Mouse (Mus musculus) embryonic fibroblast, embryonic 13.5 days (primary cell): Measurements from ENCODE around the gene Klf13. TPM values are rescaled to one million over a fixed set of nuclear protein-coding genes. Genes with fewer than 3 reads are reported as not detected.
A peak's percentile ranks its signal among the peaks of the same experiment; 100 is the strongest.

ENCODE experiments used
- H3K27ac ChIP-seq: 2 replicates; pipeline ENCODE4 v1.5.1; 2012; ENCODE audit warnings: low read length, control low read depth, inconsistent platforms; ENCODE audit not compliant: insufficient read depth
- H3K4me1 ChIP-seq: 2 replicates; pipeline ENCODE4 v1.6.1; 2011; ENCODE audit warnings: low read length; ENCODE audit not compliant: control insufficient read depth, insufficient read depth
- H3K4me3 ChIP-seq: 2 replicates; pipeline ENCODE4 v1.5.1; 2011; ENCODE audit warnings: mild to moderate bottlenecking, control low read depth, low read length; ENCODE audit not compliant: insufficient read depth
- CTCF ChIP-seq: IDR thresholded peaks from 2 replicates; pipeline ENCODE4 v1.5.1; 2011; ENCODE audit warnings: mild to moderate bottlenecking, control low read depth, low read length, moderate library complexity, borderline replicate concordance; ENCODE audit not compliant: insufficient read depth
- POLR2A ChIP-seq: IDR thresholded peaks from 2 replicates; pipeline ENCODE4 v1.6.1; 2011; ENCODE audit warnings: low read depth, mild to moderate bottlenecking, control low read depth, low read length, moderate library complexity
- polyA plus RNA-seq: library from polyadenylated mRNA; stranded (reverse); fragments of >200 nt; gene quantifications from 2 replicates; pipeline ENCODE4 v1.2.4, GENCODE M21; 2011; ENCODE audit warnings: low read depth; ENCODE audit not compliant: missing spikeins, insufficient read length

The Klf13 gene
- polyA plus RNA-seq, 1 experiment: 34.6 TPM

DNA sequence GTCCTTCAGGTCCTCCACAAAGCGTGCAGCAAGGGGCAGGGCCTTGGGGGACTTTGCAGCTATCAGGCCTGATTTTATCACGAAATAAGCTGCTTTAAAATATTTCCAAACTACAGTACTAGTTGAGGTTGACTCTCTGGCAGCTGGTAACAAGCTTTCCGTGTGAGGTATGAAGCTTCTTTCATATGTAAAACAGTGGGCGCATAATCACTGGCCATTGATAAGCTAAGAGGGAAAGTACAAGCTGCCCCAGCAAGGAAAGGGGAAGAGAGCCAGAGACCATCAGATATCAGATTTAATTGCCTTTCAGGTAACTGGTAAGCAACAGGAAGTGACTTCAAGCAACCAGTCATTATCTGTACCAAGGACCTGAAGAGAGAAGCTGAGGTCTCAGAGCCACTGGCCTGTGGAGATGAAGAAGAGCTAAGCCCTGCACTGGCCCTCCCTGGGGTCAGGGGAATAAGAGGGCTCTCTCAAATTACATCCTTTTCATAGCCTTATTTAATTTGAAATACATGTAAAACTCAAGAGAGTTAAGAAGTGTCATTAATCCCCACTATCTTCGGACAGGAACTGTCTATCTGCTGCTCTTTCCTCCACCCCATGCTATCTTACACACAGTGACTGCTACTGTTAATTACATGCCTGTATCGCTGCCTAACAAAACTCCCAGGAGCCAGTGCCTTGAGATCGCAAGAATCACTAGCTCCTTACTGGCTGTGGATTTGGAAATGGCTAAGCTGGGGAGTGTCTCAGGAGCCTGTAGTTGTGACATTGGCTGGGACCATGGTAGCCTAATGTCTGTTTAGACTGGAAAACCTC is 13.6 kb upstream of the Klf13 start:
- H3K27ac ChIP-seq: no peak overlapping the region

DNA sequence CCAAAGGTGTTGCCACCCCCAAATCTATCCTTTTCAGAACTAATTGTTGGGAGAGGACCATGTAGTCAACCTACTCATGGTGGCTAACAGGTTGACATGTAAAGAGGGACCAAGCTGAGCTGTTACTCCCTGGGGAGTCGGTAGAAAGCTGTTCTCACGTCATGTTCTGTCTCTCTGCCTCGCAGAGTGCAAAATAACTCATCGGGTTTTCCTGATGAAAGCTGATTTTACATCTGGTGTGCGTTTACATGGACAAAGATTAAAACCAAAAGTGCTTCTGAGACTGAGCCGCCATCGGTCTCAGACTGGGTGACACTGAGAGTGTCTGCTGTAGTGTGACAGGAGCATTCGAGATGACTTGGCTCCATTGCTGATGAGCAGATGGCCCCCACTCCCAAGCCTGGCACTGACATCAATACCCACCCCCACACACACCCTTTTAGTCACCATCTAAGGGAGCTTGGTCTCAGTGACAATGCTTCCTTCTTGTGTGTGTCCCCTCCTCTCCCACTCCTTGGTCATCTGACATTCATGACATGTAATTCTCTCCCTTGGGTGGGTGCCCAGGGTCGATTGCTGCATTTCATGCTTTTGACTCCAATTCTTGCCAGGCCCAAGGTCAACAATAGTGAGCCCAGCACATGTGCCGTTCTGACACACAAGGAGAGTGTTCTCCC is 12.4 kb upstream of the Klf13 start:
- Histone ChIP-seq H3K27ac (no peak overlapping the region), H3K4me1 (no peaks in the 10 kb centered on the region), H3K4me3 (no peak overlapping the region)
- TF ChIP-seq CTCF (no peak), POLR2A (no peak)

More for the DNA sequence above, 13.6 kb upstream of the Klf13 start:
- no peak for TF ChIP-seq POLR2A
- no peak for TF ChIP-seq CTCF
- Histone ChIP-seq H3K4me3 (no peak overlapping the region), H3K4me1 (no peaks in the 10 kb centered on the region)

DNA sequence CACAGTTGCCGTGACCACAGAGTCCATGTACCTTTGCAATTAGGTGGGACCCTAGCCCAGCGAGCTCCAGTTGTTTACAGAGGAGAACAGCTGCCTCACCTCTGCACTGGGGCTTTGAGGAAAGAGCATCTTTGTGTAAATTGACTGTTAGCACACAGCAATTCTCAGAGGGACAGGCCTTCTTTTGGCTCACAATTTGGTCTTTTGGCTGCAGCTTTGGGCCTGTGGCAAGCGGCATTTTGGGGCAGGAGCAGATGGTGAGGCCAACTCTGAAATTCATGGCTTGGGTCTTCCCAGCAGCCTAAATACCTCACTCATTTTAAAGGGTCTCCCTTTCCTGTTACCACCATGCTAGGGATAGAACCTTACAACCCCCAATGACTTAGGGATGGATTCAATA is 10.5 kb upstream of the Klf13 start:
- H3K27ac ChIP-seq: no peak overlapping the region
- TF ChIP-seq POLR2A (no peak), CTCF (no peak)
- no peak overlapping the region for H3K4me3 ChIP-seq
- no peaks in the 10 kb centered on the region for H3K4me1 ChIP-seq

DNA sequence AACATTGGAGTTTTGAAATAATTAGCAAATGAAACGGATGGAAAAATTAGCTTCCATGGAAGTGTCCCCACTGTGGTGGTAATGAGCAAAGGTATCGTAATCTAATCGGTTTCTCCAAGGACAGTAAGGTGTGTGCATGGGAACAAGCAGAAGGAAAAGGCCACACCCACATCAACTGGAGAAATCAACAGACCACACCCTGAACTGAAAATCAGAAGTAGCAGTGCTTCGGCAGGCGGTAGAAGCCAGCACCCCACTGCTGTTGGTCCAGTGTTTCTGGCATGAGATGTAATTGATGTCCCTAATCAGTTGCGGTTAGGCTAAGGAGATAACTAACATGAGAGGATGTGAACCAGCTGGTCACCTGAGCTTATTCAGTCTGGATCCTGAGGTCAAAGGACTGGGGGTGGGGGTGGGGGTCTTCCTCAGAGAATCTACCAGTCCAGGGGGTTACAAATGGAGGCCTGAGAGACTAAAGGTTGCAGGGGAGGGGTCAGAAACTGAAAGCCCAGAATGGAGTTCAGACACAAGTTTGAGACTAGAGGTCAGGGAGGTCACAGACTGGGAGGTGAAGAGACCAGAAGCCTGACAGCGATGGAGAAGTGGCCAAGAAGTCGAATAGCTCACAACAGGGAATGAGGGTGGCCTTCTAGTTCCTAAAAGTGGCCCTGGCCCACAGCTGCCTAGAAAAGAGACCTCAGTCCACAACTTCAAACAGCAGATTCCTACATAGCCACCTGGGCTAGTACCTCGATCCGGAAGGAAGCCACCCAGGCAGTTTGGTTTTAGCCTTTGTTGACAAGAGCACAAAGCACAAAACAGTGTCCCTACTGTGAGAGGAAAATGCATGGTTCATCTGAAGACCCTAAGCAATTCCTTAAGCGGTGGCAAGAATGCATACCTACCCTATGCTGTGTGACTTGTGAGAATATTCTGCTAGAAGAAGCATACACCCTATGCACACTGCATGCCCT is 9.1 kb upstream of the Klf13 start:
- Histone ChIP-seq H3K27ac (no peak overlapping the region), H3K4me1 (no peaks in the 10 kb centered on the region), H3K4me3 (no peak overlapping the region)
- TF ChIP-seq POLR2A (no peak), CTCF (no peak)

DNA sequence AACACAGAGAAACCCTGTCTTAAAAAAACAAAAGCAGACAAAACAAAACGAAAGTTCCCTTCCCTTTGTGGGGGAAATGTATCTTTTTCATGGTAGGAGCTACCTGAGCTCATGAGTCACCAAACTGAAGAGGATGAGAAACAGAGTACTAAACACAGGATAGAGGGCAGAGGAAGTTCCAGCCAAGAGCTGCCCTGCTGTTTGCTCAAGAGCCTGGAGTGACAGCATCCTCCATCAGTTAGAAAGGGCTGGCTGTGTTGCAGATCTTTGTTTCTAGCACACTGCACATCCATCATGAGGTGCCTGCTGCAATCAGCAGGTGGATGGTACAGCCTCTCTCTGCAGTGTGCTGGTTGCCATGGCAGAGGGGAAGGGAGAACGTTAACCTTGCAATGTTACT is 5.2 kb upstream of the Klf13 start:
- no peak overlapping the region for H3K27ac ChIP-seq
- TF ChIP-seq CTCF: no peak
- no peak for TF ChIP-seq POLR2A
- H3K4me3 ChIP-seq: no peak overlapping the region
- H3K4me1 ChIP-seq: no peaks in the 10 kb centered on the region

DNA sequence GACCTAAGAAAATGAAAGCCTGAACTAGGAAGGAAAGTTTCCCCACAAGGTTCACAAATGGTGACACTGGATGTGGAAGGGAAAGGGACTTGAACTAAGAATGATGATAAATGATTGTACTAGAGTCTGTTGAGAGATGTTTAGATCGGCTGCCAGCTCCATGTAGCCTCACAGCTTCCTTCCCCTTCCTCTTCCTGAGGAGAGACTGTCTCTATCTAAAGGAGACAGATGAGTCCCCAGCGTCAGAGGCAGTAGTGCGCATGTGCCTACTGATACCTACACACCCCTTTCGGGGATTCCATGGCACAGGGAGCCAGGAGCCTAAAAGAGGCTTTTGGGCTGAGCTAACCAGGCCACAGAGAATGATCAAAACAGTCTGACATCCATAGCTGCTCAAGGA is 2.8 kb upstream of the Klf13 start:
- Histone ChIP-seq H3K27ac (no peak overlapping the region), H3K4me3 (no peak overlapping the region), H3K4me1 (no peaks in the 10 kb centered on the region)
- TF ChIP-seq POLR2A (no peak), CTCF (no peak)

DNA sequence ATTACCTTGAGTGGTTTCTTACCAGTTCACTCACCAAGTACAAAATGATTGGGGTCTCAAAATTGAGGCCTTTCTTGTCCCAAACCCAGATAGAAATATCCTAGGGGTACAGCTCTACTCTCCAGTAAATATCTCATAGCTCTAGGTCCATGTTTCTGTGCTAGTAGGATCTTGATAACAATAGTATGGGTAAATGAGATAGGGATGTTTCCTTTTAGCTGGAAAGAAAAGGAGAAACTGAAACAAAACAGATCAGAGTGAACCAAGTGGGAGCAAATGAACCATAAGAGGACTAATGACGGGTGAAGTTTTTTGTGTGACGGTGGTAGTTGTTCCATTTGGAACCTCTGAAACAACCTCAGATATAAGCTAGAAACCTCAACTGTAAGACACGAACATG is 2.3 kb upstream of the Klf13 start:
- H3K4me3 ChIP-seq: no peak overlapping the region
- no peak overlapping the region for H3K27ac ChIP-seq

DNA sequence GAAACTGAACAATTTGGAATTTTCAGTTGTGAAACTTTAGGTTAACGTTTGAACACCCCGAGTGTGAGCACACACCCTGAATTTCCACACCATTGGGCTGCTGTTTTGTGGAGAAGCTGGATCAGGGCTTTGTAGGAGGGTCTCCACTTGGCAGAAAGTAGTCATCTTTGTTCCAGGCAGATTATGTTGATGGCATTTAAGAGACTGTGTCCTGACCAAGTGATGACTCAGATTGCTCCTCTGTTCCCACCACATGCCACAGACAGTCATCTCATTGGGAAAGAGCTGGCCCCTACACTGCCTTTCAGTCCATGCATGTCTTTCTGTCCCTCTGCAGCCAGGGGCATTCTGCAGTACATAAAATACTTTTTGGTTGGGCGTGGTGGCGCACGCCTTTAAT is 1.6 kb upstream of the Klf13 start:
- H3K4me3 ChIP-seq: no peak overlapping the region
- H3K4me1 ChIP-seq: peaks cover 4% of the 10 kb centered on the region
- TF ChIP-seq POLR2A: no peak
- TF ChIP-seq CTCF: no peak
- H3K27ac ChIP-seq: peak overlapping the region; percentile 88; the same call in 1 of the 2 replicates

More for the DNA sequence above, 2.3 kb upstream of the Klf13 start:
- TF ChIP-seq POLR2A (no peak), CTCF (no peak)
- H3K4me1 ChIP-seq: no peaks in the 10 kb centered on the region

DNA sequence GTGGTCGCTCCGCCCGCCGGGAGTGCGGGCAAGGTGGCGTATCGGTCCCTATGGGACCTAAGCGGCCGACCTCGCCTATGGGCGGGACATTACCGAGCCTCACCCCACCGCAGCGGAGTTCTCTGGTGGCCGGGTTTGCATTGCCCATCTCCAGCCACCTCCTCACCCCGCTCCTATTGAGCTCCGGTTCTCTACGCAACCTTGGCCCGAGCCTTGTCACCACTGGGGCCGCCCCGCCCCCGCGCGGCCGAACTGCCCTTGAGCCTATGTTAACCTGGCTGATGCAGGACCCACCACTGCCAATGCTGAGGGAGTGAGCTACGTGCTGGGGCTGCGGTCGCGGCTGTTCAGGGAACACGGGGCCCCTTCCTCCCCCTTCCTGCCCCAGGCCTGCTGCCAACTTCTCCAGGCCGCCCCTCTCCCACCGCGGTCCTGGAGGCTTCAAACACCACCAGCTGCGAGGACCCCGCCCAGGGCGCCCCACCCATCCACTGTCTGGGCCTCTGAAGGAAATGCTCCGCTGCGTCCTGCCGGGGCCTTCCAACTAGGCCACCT is 759 bp upstream of the Klf13 start:
- TF ChIP-seq POLR2A (no peak; the same call in none of the 2 replicates), CTCF (no peak)
- H3K4me3 ChIP-seq: peak overlapping the region; percentile 77
- H3K27ac ChIP-seq: peak overlapping the region; percentile 88
- H3K4me1 ChIP-seq: peaks cover 11% of the 10 kb centered on the region
